Mouse (Mus musculus): Measurements from ENCODE around the gene Olfr1143. TPM values are rescaled to one million over a fixed set of nuclear protein-coding genes. Genes with fewer than 3 reads are reported as not detected.

Olfr1143 gene
- not detected in 2 replicates for polyA plus RNA-seq (2012; ENCODE audit: insufficient read depth, insufficient read length, low replicate concordance, missing spikeins)

- no peaks in the 10 kb centered on the region for H3K4me1 ChIP-seq (ENCODE audit: control insufficient read depth, insufficient read depth, low read length)
- TF ChIP-seq CTCF (IDR thresholded peaks at IDR 0.05; ENCODE audit: insufficient read depth, low read depth, low read length) = no peak
- TF ChIP-seq POLR2A (IDR thresholded peaks at IDR 0.05; ENCODE audit: insufficient read depth, low read depth, low read length) = no peak
Observed at GRCm38 (mm10) chr2:87800292-87800691, at the start of gene Olfr1143. Gene Olfr1143, plus strand, starts transcription at chr2:87800592.

GRCm38 (mm10) chr2:87753891-87754290 lies 46.5 kb upstream of the Olfr1143 start, which contains the start of gene Olfr1141:
Gene Olfr1141, minus strand, starts transcription at chr2:87753991.
- H3K27ac ChIP-seq (ENCODE audit: insufficient read depth, low read depth, low read length) = no peak within 1 kb of the TSS
- 87% methylated on average over 1 of the region's 1 CpGs for WGBS
- no peak within 1 kb of the TSS for H3K4me3 ChIP-seq (ENCODE audit: insufficient read depth, low read depth, low read length)
- no peaks in the 10 kb centered on the region for H3K4me1 ChIP-seq (ENCODE audit: control insufficient read depth, insufficient read depth, low read length)
- no peak for TF ChIP-seq CTCF (IDR thresholded peaks at IDR 0.05; ENCODE audit: insufficient read depth, low read depth, low read length)

More at GRCm38 (mm10) chr2:87800292-87800691, at the start of gene Olfr1143:
- Histone ChIP-seq H3K4me3 (ENCODE audit: insufficient read depth, low read depth, low read length) (no peak within 1 kb of the TSS), H3K27ac (ENCODE audit: insufficient read depth, low read depth, low read length) (no peak within 1 kb of the TSS)

- no peak overlapping the region for H3K27ac ChIP-seq (ENCODE audit: insufficient read depth, low read depth, low read length)
- H3K4me1 ChIP-seq (ENCODE audit: control insufficient read depth, insufficient read depth, low read length) = no peaks in the 10 kb centered on the region
- no peak for TF ChIP-seq CTCF (IDR thresholded peaks at IDR 0.05; ENCODE audit: insufficient read depth, low read depth, low read length)
- no peak for TF ChIP-seq POLR2A (IDR thresholded peaks at IDR 0.05; ENCODE audit: insufficient read depth, low read depth, low read length)
- no peak overlapping the region for H3K4me3 ChIP-seq (ENCODE audit: insufficient read depth, low read depth, low read length)
- 39% methylated on average over 1 of the region's 1 CpGs for WGBS
Observed at GRCm38 (mm10) chr2:87776143-87776542, 24.2 kb upstream of the Olfr1143 start.

- Histone ChIP-seq H3K27ac (ENCODE audit: insufficient read depth, low read depth, low read length) (no peak within 1 kb of the TSS), H3K4me1 (ENCODE audit: control insufficient read depth, insufficient read depth, low read length) (no peaks in the 10 kb centered on the region), H3K4me3 (ENCODE audit: insufficient read depth, low read depth, low read length) (no peak within 1 kb of the TSS)
- 75% methylated on average over 4 of the region's 4 CpGs for WGBS
- no peak for TF ChIP-seq CTCF (IDR thresholded peaks at IDR 0.05; ENCODE audit: insufficient read depth, low read depth, low read length)
- TF ChIP-seq POLR2A (IDR thresholded peaks at IDR 0.05; ENCODE audit: insufficient read depth, low read depth, low read length) = no peak
Observed at GRCm38 (mm10) chr2:87779183-87779582, 21.2 kb upstream of the Olfr1143 start, which contains the start of gene Olfr152. Gene Olfr152, plus strand, starts transcription at chr2:87779483.

GRCm38 (mm10) chr2:87809522-87809921 lies 9.1 kb downstream of the Olfr1143 start, which contains the start of gene Olfr1145:
Gene Olfr1145, plus strand, starts transcription at chr2:87809822.
- Histone ChIP-seq H3K4me1 (ENCODE audit: control insufficient read depth, insufficient read depth, low read length) (no peaks in the 10 kb centered on the region), H3K27ac (ENCODE audit: insufficient read depth, low read depth, low read length) (no peak within 1 kb of the TSS), H3K4me3 (ENCODE audit: insufficient read depth, low read depth, low read length) (no peak within 1 kb of the TSS)
- WGBS = 93% methylated on average over 1 of the region's 1 CpGs
- TF ChIP-seq CTCF (IDR thresholded peaks at IDR 0.05; ENCODE audit: insufficient read depth, low read depth, low read length) (no peak), POLR2A (IDR thresholded peaks at IDR 0.05; ENCODE audit: insufficient read depth, low read depth, low read length) (no peak)

GRCm38 (mm10) chr2:87830233-87830632 lies 29.8 kb downstream of the Olfr1143 start, which contains the start of gene Olfr1148:
Gene Olfr1148, plus strand, starts transcription at chr2:87830533.
- 97% methylated on average over 1 of the region's 1 CpGs for WGBS
- TF ChIP-seq CTCF (IDR thresholded peaks at IDR 0.05; ENCODE audit: insufficient read depth, low read depth, low read length) = no peak
- no peak for TF ChIP-seq POLR2A (IDR thresholded peaks at IDR 0.05; ENCODE audit: insufficient read depth, low read depth, low read length)

GRCm38 (mm10) chr2:87843693-87844092 lies 43.3 kb downstream of the Olfr1143 start, which contains the start of gene Olfr1150-ps1:
Gene Olfr1150-ps1, plus strand, starts transcription at chr2:87843993.
- TF ChIP-seq CTCF (IDR thresholded peaks at IDR 0.05; ENCODE audit: insufficient read depth, low read depth, low read length) (no peak), POLR2A (IDR thresholded peaks at IDR 0.05; ENCODE audit: insufficient read depth, low read depth, low read length) (no peak)
- 88% methylated on average over 1 of the region's 1 CpGs for WGBS

More at GRCm38 (mm10) chr2:87830233-87830632, 29.8 kb downstream of the Olfr1143 start, which contains the start of gene Olfr1148:
- H3K4me1 ChIP-seq (ENCODE audit: control insufficient read depth, insufficient read depth, low read length) = no peaks in the 10 kb centered on the region
- no peak within 1 kb of the TSS for H3K27ac ChIP-seq (ENCODE audit: insufficient read depth, low read depth, low read length)
- no peak within 1 kb of the TSS for H3K4me3 ChIP-seq (ENCODE audit: insufficient read depth, low read depth, low read length)

More at GRCm38 (mm10) chr2:87843693-87844092, 43.3 kb downstream of the Olfr1143 start, which contains the start of gene Olfr1150-ps1:
- Histone ChIP-seq H3K27ac (ENCODE audit: insufficient read depth, low read depth, low read length) (no peak within 1 kb of the TSS), H3K4me3 (ENCODE audit: insufficient read depth, low read depth, low read length) (no peak within 1 kb of the TSS), H3K4me1 (ENCODE audit: control insufficient read depth, insufficient read depth, low read length) (no peaks in the 10 kb centered on the region)

Other genes starting within 250 kb of the Olfr1143 start
- gene Olfr1129, start 226.7 kb upstream of the Olfr1143 start, polyA plus RNA-seq (2012; ENCODE audit: insufficient read depth, insufficient read length, low replicate concordance, missing spikeins) = not detected in 2 replicates
- not detected in 2 replicates for gene Olfr1130, start 194.4 kb upstream of the Olfr1143 start, polyA plus RNA-seq (2012; ENCODE audit: insufficient read depth, insufficient read length, low replicate concordance, missing spikeins)
- gene Olfr1131, start 173.5 kb upstream of the Olfr1143 start, polyA plus RNA-seq (2012; ENCODE audit: insufficient read depth, insufficient read length, low replicate concordance, missing spikeins) = not detected in 2 replicates
- not detected in 2 replicates for gene Olfr1132, start 163.1 kb upstream of the Olfr1143 start, polyA plus RNA-seq (2012; ENCODE audit: insufficient read depth, insufficient read length, low replicate concordance, missing spikeins)
- gene Olfr1133, start 153.2 kb upstream of the Olfr1143 start, polyA plus RNA-seq (2012; ENCODE audit: insufficient read depth, insufficient read length, low replicate concordance, missing spikeins) = not detected in 2 replicates
- not detected in 2 replicates for gene Olfr1134, start 142.1 kb upstream of the Olfr1143 start, polyA plus RNA-seq (2012; ENCODE audit: insufficient read depth, insufficient read length, low replicate concordance, missing spikeins)
- not detected in 2 replicates for gene Olfr1135, start 126.9 kb upstream of the Olfr1143 start, polyA plus RNA-seq (2012; ENCODE audit: insufficient read depth, insufficient read length, low replicate concordance, missing spikeins)
- not detected in 2 replicates for gene Olfr1136, start 106.6 kb upstream of the Olfr1143 start, polyA plus RNA-seq (2012; ENCODE audit: insufficient read depth, insufficient read length, low replicate concordance, missing spikeins)
- not detected in 2 replicates for gene Olfr1137, start 87.4 kb upstream of the Olfr1143 start, polyA plus RNA-seq (2012; ENCODE audit: insufficient read depth, insufficient read length, low replicate concordance, missing spikeins)
- not detected in 2 replicates for gene Olfr1138, start 60.6 kb upstream of the Olfr1143 start, polyA plus RNA-seq (2012; ENCODE audit: insufficient read depth, insufficient read length, low replicate concordance, missing spikeins)
- gene Olfr1140, start 56.8 kb upstream of the Olfr1143 start, polyA plus RNA-seq (2012; ENCODE audit: insufficient read depth, insufficient read length, low replicate concordance, missing spikeins) = not detected in 2 replicates
- not detected in 2 replicates for gene Olfr1141, start 46.6 kb upstream of the Olfr1143 start, polyA plus RNA-seq (2012; ENCODE audit: insufficient read depth, insufficient read length, low replicate concordance, missing spikeins)
- not detected in 2 replicates for gene Olfr152, start 21.1 kb upstream of the Olfr1143 start, polyA plus RNA-seq (2012; ENCODE audit: insufficient read depth, insufficient read length, low replicate concordance, missing spikeins)
- gene Olfr1145, start 9.2 kb downstream of the Olfr1143 start, polyA plus RNA-seq (2012; ENCODE audit: insufficient read depth, insufficient read length, low replicate concordance, missing spikeins) = not detected in 2 replicates
- gene Olfr1148, start 29.9 kb downstream of the Olfr1143 start, polyA plus RNA-seq (2012; ENCODE audit: insufficient read depth, insufficient read length, low replicate concordance, missing spikeins) = not detected in 2 replicates
- gene Olfr1150-ps1, start 43.4 kb downstream of the Olfr1143 start, polyA plus RNA-seq (2012; ENCODE audit: insufficient read depth, insufficient read length, low replicate concordance, missing spikeins) = not detected in 2 replicates
- gene Olfr1151, start 55.3 kb downstream of the Olfr1143 start, polyA plus RNA-seq (2012; ENCODE audit: insufficient read depth, insufficient read length, low replicate concordance, missing spikeins) = not detected in 2 replicates
- gene Olfr1152, start 65.9 kb downstream of the Olfr1143 start, polyA plus RNA-seq (2012; ENCODE audit: insufficient read depth, insufficient read length, low replicate concordance, missing spikeins) = not detected in 2 replicates
- gene Olfr1153, start 94.4 kb downstream of the Olfr1143 start, polyA plus RNA-seq (2012; ENCODE audit: insufficient read depth, insufficient read length, low replicate concordance, missing spikeins) = not detected in 2 replicates
- not detected in 2 replicates for gene Olfr1154, start 104.6 kb downstream of the Olfr1143 start, polyA plus RNA-seq (2012; ENCODE audit: insufficient read depth, insufficient read length, low replicate concordance, missing spikeins)
- not detected in 2 replicates for gene Olfr1155, start 144.5 kb downstream of the Olfr1143 start, polyA plus RNA-seq (2012; ENCODE audit: insufficient read depth, insufficient read length, low replicate concordance, missing spikeins)
- not detected in 2 replicates for gene Olfr1156, start 152.5 kb downstream of the Olfr1143 start, polyA plus RNA-seq (2012; ENCODE audit: insufficient read depth, insufficient read length, low replicate concordance, missing spikeins)
- gene Olfr1157, start 167.7 kb downstream of the Olfr1143 start, polyA plus RNA-seq (2012; ENCODE audit: insufficient read depth, insufficient read length, low replicate concordance, missing spikeins) = not detected in 2 replicates
- not detected in 2 replicates for gene Olfr74, start 174.1 kb downstream of the Olfr1143 start, polyA plus RNA-seq (2012; ENCODE audit: insufficient read depth, insufficient read length, low replicate concordance, missing spikeins)
- not detected in 2 replicates for gene Olfr1158, start 189.5 kb downstream of the Olfr1143 start, polyA plus RNA-seq (2012; ENCODE audit: insufficient read depth, insufficient read length, low replicate concordance, missing spikeins)
- gene Olfr1160, start 207.7 kb downstream of the Olfr1143 start, polyA plus RNA-seq (2012; ENCODE audit: insufficient read depth, insufficient read length, low replicate concordance, missing spikeins) = not detected in 2 replicates
- not detected in 2 replicates for gene Olfr1161, start 222.2 kb downstream of the Olfr1143 start, polyA plus RNA-seq (2012; ENCODE audit: insufficient read depth, insufficient read length, low replicate concordance, missing spikeins)
- not detected in 2 replicates for gene Olfr73, start 237.1 kb downstream of the Olfr1143 start, polyA plus RNA-seq (2012; ENCODE audit: insufficient read depth, insufficient read length, low replicate concordance, missing spikeins)

Measured in olfactory bulb, adult 2 months (tissue).